Mouse (Mus musculus): ENCODE measurements at regions not wholly inside any gene's neighbourhood (a gene's known extent, or its start where the extent isn't known, plus 50 kb on each side); places are given as distances from the start of the nearest gene placed in this dataset.

- H3K4me2 ChIP-seq (ENCODE audit: low read depth) = no peak overlapping the region
- no peaks in the 10 kb centered on the region for H3K27me3 ChIP-seq (ENCODE audit: control insufficient read depth, insufficient read depth, insufficient read length)
- H3ac ChIP-seq (ENCODE audit: control insufficient read depth, insufficient read length) = no peak overlapping the region
- H3K79me2 ChIP-seq (ENCODE audit: control insufficient read depth, insufficient read depth) = no peaks in the 10 kb centered on the region
- TF ChIP-seq POLR2AphosphoS2 (IDR thresholded peaks at IDR 0.05; ENCODE audit: insufficient read length, low read depth) = no peak
- no peak for TF ChIP-seq POLR2A (IDR thresholded peaks at IDR 0.05; ENCODE audit: insufficient read length, low read depth)
- no peak for TF ChIP-seq TCF3 (IDR thresholded peaks at IDR 0.05; ENCODE audit: insufficient read length, low read depth)
- no peak for TF ChIP-seq MAX (IDR thresholded peaks at IDR 0.05; ENCODE audit: low read depth)
- no peak for TF ChIP-seq CEBPB (IDR thresholded peaks at IDR 0.05; ENCODE audit: insufficient read depth, poor library complexity, severe bottlenecking)
- no peak for TF ChIP-seq USF1 (IDR thresholded peaks at IDR 0.05; ENCODE audit: low read depth)
- TF ChIP-seq E2F4 (IDR thresholded peaks at IDR 0.05; ENCODE audit: insufficient read depth) = no peak
- no peak for TF ChIP-seq TCF12 (IDR thresholded peaks at IDR 0.05; ENCODE audit: insufficient read depth, poor library complexity, severe bottlenecking)
- TF ChIP-seq SRF (IDR thresholded peaks at IDR 0.05; ENCODE audit: control insufficient read depth, insufficient read length, low read depth) = no peak
- TF ChIP-seq MYOD1 (IDR thresholded peaks at IDR 0.05; ENCODE audit: control insufficient read depth in 1 of 3, insufficient read length in 2 of 3, low read depth in 2 of 3) = no peak
- TF ChIP-seq REST (IDR thresholded peaks at IDR 0.05; ENCODE audit: insufficient read depth, insufficient read length) = no peak
- no peak for TF ChIP-seq MYOG (IDR thresholded peaks at IDR 0.05; ENCODE audit: control insufficient read depth in 1 of 3, insufficient read depth in 1 of 3, insufficient read length in 2 of 3, low read depth in 2 of 3)
- H3K4me3 ChIP-seq = no peak overlapping the region
- H3K36me3 ChIP-seq (ENCODE audit: control insufficient read depth, insufficient read depth) = no peaks in the 10 kb centered on the region
Measured at GRCm38 (mm10) chr8:126216391-126216790, 82.0 kb upstream of the Slc35f3 start.

GRCm38 (mm10) chr8:126221631-126222030 lies 76.7 kb upstream of the Slc35f3 start:
- Histone ChIP-seq H3K27me3 (ENCODE audit: control insufficient read depth, insufficient read depth, insufficient read length) (no peaks in the 10 kb centered on the region), H3K4me3 (no peak overlapping the region), H3K36me3 (ENCODE audit: control insufficient read depth, insufficient read depth) (no peaks in the 10 kb centered on the region), H3ac (ENCODE audit: control insufficient read depth, insufficient read length) (no peak overlapping the region), H3K79me2 (ENCODE audit: control insufficient read depth, insufficient read depth) (no peaks in the 10 kb centered on the region), H3K4me2 (ENCODE audit: low read depth) (no peak overlapping the region)
- TF ChIP-seq SRF (IDR thresholded peaks at IDR 0.05; ENCODE audit: control insufficient read depth, insufficient read length, low read depth) (no peak), E2F4 (IDR thresholded peaks at IDR 0.05; ENCODE audit: insufficient read depth) (no peak), REST (IDR thresholded peaks at IDR 0.05; ENCODE audit: insufficient read depth, insufficient read length) (no peak), TCF3 (IDR thresholded peaks at IDR 0.05; ENCODE audit: insufficient read length, low read depth) (no peak), TCF12 (IDR thresholded peaks at IDR 0.05; ENCODE audit: insufficient read depth, poor library complexity, severe bottlenecking) (no peak), USF1 (IDR thresholded peaks at IDR 0.05; ENCODE audit: low read depth) (no peak), CEBPB (IDR thresholded peaks at IDR 0.05; ENCODE audit: insufficient read depth, poor library complexity, severe bottlenecking) (no peak), MYOD1 (IDR thresholded peaks at IDR 0.05; ENCODE audit: control insufficient read depth in 1 of 3, insufficient read length in 2 of 3, low read depth in 2 of 3) (no peak), MAX (IDR thresholded peaks at IDR 0.05; ENCODE audit: low read depth) (no peak), POLR2AphosphoS2 (IDR thresholded peaks at IDR 0.05; ENCODE audit: insufficient read length, low read depth) (no peak), MYOG (IDR thresholded peaks at IDR 0.05; ENCODE audit: control insufficient read depth in 1 of 3, insufficient read depth in 1 of 3, insufficient read length in 2 of 3, low read depth in 2 of 3) (no peak), POLR2A (IDR thresholded peaks at IDR 0.05; ENCODE audit: insufficient read length, low read depth) (no peak)

GRCm38 (mm10) chr8:126231801-126232200 lies 66.6 kb upstream of the Slc35f3 start:
- no peak overlapping the region for H3K4me3 ChIP-seq
- no peaks in the 10 kb centered on the region for H3K79me2 ChIP-seq (ENCODE audit: control insufficient read depth, insufficient read depth)
- no peak for TF ChIP-seq E2F4 (IDR thresholded peaks at IDR 0.05; ENCODE audit: insufficient read depth)
- TF ChIP-seq MYOG (IDR thresholded peaks at IDR 0.05; ENCODE audit: control insufficient read depth in 1 of 3, insufficient read depth in 1 of 3, insufficient read length in 2 of 3, low read depth in 2 of 3) = no peak
- peaks cover 3% of the 10 kb centered on the region for H3K27me3 ChIP-seq (ENCODE audit: control insufficient read depth, insufficient read depth, insufficient read length)
- H3K36me3 ChIP-seq (ENCODE audit: control insufficient read depth, insufficient read depth) = no peaks in the 10 kb centered on the region
- no peak overlapping the region for H3K4me2 ChIP-seq (ENCODE audit: low read depth)
- H3ac ChIP-seq (ENCODE audit: control insufficient read depth, insufficient read length) = no peak overlapping the region

- no peak overlapping the region for H3K4me3 ChIP-seq
- no peaks in the 10 kb centered on the region for H3K36me3 ChIP-seq (ENCODE audit: control insufficient read depth, insufficient read depth)
- peaks cover 3% of the 10 kb centered on the region for H3K27me3 ChIP-seq (ENCODE audit: control insufficient read depth, insufficient read depth, insufficient read length)
- no peaks in the 10 kb centered on the region for H3K79me2 ChIP-seq (ENCODE audit: control insufficient read depth, insufficient read depth)
- no peak overlapping the region for H3K4me2 ChIP-seq (ENCODE audit: low read depth)
- no peak overlapping the region for H3ac ChIP-seq (ENCODE audit: control insufficient read depth, insufficient read length)
- TF ChIP-seq MYOG (IDR thresholded peaks at IDR 0.05; ENCODE audit: control insufficient read depth in 1 of 3, insufficient read depth in 1 of 3, insufficient read length in 2 of 3, low read depth in 2 of 3) = no peak
- no peak for TF ChIP-seq POLR2AphosphoS2 (IDR thresholded peaks at IDR 0.05; ENCODE audit: insufficient read length, low read depth)
- no peak for TF ChIP-seq REST (IDR thresholded peaks at IDR 0.05; ENCODE audit: insufficient read depth, insufficient read length)
Measured at GRCm38 (mm10) chr8:126232521-126232920, 65.8 kb upstream of the Slc35f3 start.

- Histone ChIP-seq H3K27me3 (ENCODE audit: control insufficient read depth, insufficient read depth, insufficient read length) (peaks cover 3% of the 10 kb centered on the region), H3K4me3 (no peak overlapping the region), H3K4me2 (ENCODE audit: low read depth) (no peak overlapping the region), H3K79me2 (ENCODE audit: control insufficient read depth, insufficient read depth) (no peaks in the 10 kb centered on the region), H3K36me3 (ENCODE audit: control insufficient read depth, insufficient read depth) (no peaks in the 10 kb centered on the region), H3ac (ENCODE audit: control insufficient read depth, insufficient read length) (no peak overlapping the region)
- TF ChIP-seq POLR2AphosphoS2 (IDR thresholded peaks at IDR 0.05; ENCODE audit: insufficient read length, low read depth) (no peak), MAX (IDR thresholded peaks at IDR 0.05; ENCODE audit: low read depth) (no peak), POLR2A (IDR thresholded peaks at IDR 0.05; ENCODE audit: insufficient read length, low read depth) (no peak), E2F4 (IDR thresholded peaks at IDR 0.05; ENCODE audit: insufficient read depth) (no peak), TCF12 (IDR thresholded peaks at IDR 0.05; ENCODE audit: insufficient read depth, poor library complexity, severe bottlenecking) (no peak)
Measured at GRCm38 (mm10) chr8:126239684-126240083, 58.7 kb upstream of the Slc35f3 start.

Data from myocyte (in vitro differentiated cells).